Mouse (Mus musculus) neutrophil, adult 83 days (primary cell): Measurements from ENCODE around the gene Tmem132c. TPM values are rescaled to one million over a fixed set of nuclear protein-coding genes. Genes with fewer than 3 reads are reported as not detected.

Experiments used
- total RNA-seq, 2 experiments: library from RNA; stranded (reverse); gene quantifications; one replicate each; pipeline ENCODE4 v1.2.4; 2023

Gene Tmem132c
- not detected for total RNA-seq

DNA sequence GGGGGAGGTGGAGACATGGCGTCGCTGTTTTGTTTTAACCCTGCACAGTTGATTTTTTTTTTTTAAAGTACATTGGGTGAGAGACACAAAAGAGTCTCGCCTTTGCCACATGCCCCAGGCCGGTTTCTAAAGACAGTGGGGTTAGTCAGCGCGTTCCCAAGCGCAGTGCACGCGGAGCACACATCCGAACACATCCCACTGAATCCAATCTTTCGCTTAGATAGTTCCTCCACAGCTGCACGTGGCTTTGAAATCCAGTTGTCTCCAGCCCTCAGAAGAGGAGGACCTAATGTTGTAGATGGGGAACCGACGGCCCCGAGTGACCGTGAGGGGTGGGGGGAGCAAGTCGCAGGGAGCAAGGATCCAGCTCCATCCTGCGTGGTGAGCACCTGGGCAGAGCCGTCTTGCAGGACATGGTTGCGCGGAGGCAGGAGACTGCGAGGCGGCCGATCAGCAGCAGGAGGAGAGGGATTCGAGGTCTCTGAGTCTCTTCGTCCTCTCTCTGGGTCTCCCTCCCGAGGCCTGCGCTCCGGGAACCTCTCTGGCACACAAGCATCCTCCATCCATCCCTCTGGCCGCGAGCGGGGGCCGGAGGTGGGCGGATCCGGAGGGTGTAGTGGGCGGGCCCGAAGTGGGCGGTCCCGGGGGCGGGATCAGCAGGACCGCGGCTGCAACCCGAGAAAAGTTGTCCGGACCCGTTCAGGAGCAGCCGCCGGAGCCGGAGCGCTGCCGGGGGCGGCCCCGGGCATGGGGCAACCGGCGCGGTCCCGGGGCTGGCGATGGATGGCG is at the start of gene Tmem132c:
TSS of gene Tmem132c (plus strand) at position 673 of the 789 bp plus-strand sequence.

